Mouse (Mus musculus) spleen, adult 2 months (tissue): ENCODE measurements around the gene Zfp296. TPM values are rescaled to one million over a fixed set of nuclear protein-coding genes. Genes with fewer than 3 reads are reported as not detected.
A peak's percentile ranks its signal among the peaks of the same experiment; 100 is the strongest.
"Not testable (repeated sequence)": the region's sequence is repeated elsewhere in the genome, so short reads cannot be mapped to it uniquely, and the experiment has no call there.

Source experiments
- DNase-seq, 2 experiments: peaks; one replicate each; pipeline versions ENCODE4 v3.0.0 to v3.0.0-alpha.2; 2012 to 2021; ENCODE audit warnings: low spot score in 2 of 2, low read depth in 1 of 2
- H3K27ac ChIP-seq: fragments of 200-500 bp; 2 replicates; pipeline ENCODE4 v1.5.1; 2012; ENCODE audit warnings: low read length, inconsistent platforms; ENCODE audit not compliant: insufficient read depth
- H3K27me3 ChIP-seq: fragments of 200-500 bp; 2 replicates; pipeline ENCODE4 v1.6.1; 2012; ENCODE audit warnings: mild to moderate bottlenecking, moderate library complexity, low read length, inconsistent platforms; ENCODE audit not compliant: control insufficient read depth, insufficient read depth
- H3K36me3 ChIP-seq: fragments of 200-500 bp; 2 replicates; pipeline ENCODE4 v1.6.1; 2012; ENCODE audit warnings: mild to moderate bottlenecking, low read length, inconsistent platforms; ENCODE audit not compliant: control insufficient read depth, insufficient read depth
- H3K4me1 ChIP-seq: fragments of 200-500 bp; 2 replicates; pipeline ENCODE4 v1.6.1; 2011; ENCODE audit warnings: inconsistent platforms; ENCODE audit not compliant: control insufficient read depth, insufficient read depth, insufficient read length
- H3K4me3 ChIP-seq: fragments of 200-500 bp; 2 replicates; pipeline ENCODE4 v1.5.1; 2011; ENCODE audit warnings: mild to moderate bottlenecking, inconsistent platforms; ENCODE audit not compliant: insufficient read depth, insufficient read length; ENCODE audit errors: extremely low read depth
- CTCF ChIP-seq: fragments of 200-500 bp; IDR thresholded peaks from 2 replicates; pipeline ENCODE4 v1.5.1; 2011; ENCODE audit warnings: mild to moderate bottlenecking, inconsistent platforms; ENCODE audit not compliant: insufficient read depth, insufficient read length, insufficient replicate concordance; ENCODE audit errors: extremely low read depth
- POLR2A ChIP-seq: fragments of 200-500 bp; IDR thresholded peaks from 2 replicates; pipeline ENCODE4 v1.6.1; 2011; ENCODE audit warnings: low read depth, low read length, inconsistent platforms
- WGBS: fragments of 180-500 bp; shearing (Covaris S2); methylation state at CpG from one replicate; pipeline ENCODE4 v1.1.7; 2018; 5-methylcytosine and 5-hydroxymethylcytosine counted together
- polyA plus RNA-seq: library from polyadenylated mRNA; depleted of rRNA; stranded (reverse); fragments of >200 nt; gene quantifications from 2 replicates; pipeline ENCODE4 v1.2.3, GENCODE M21; 2012

The Zfp296 gene
- polyA plus RNA-seq, 1 experiment: 20.9 TPM

DNA sequence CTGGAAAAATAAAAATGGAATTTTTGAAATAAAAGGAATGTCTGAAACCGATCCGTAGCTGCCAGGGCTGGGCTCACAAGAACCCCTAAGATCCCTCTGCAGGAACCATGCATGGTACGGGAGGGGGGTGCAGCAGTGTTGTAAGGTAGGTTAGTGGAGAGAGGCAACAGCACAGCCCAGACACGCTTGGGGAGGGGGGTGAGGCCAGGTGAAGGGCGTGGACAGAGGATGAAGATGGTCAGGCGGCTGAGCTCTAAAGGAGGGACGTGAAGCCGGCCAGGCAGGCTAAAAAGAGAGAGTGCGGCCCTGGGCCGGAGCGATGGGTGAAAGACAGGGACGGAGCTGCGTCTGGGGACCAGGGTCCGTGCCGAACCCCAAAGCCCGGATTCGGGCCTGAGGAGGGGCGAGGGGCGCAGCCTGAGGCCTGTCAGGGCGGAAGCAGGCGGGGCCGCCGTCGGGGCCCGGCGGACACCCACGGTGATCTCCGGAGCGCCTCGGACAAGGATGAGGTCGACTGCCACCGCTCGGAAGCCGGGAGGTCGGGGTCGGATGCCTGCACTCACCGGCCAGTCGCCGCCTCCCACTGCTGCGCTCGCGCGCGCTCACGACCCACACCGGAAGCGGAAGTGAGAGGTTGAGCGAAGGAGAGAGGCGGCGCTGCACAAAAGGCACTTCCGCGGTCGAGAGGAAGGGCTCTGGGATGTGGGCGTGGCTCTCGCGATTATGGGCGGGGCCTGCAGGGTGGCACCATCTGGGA, 26.9 kb downstream of the Zfp296 start, which contains the start of gene Clasrp:
Gene Clasrp (minus strand): TSS at position 638 of the 757 bp plus-strand sequence.
- Histone ChIP-seq H3K36me3 (peaks cover 15% of the 10 kb centered on the region), H3K4me1 (peaks cover 3% of the 10 kb centered on the region; the same call in 1 of the 2 replicates), H3K4me3 (peak within 1 kb of the TSS; percentile 80), H3K27ac (peak within 1 kb of the TSS; percentile 69), H3K27me3 (no peaks in the 10 kb centered on the region)
- peak; percentile 86 to 98 for DNase-seq
- TF ChIP-seq CTCF (no peak), POLR2A (peak; percentile 82)
- under 1% methylated on average over 57 of the region's 57 CpGs for WGBS

DNA sequence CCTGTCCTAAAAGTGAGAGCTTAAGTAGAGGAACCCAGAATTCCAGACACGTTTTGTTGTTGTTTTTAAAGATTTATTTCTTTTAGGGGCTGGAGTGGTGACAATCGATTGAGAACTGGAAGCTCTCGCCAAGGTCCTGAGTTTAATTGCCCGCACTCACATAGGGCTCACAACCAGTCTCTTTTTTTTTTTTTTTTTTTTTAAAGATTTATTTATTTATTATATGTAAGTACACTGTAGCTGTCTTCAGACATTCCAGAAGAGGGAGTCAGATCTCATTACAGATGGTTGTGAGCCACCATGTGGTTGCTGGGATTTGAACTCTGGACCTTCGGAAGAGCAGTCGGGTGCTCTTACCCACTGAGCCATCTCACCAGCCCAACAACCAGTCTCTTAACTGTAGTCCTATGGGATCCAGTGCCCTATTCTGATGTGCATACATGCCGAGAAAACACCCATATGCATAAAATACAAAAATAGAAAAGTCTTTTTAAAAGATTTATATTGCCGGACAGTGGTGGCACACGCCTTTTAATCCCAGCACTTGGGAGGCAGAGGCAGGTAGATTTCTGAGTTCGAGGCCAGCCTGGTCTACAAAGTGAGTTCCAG, 27.6 kb downstream of the Zfp296 start:
- peaks cover 17% of the 10 kb centered on the region for H3K36me3 ChIP-seq
- not testable (repeated sequence) for DNase-seq, H3K4me3 ChIP-seq, H3K4me1 ChIP-seq, H3K27me3 ChIP-seq, H3K27ac ChIP-seq
- 56% methylated on average over 10 of the region's 10 CpGs for WGBS

DNA sequence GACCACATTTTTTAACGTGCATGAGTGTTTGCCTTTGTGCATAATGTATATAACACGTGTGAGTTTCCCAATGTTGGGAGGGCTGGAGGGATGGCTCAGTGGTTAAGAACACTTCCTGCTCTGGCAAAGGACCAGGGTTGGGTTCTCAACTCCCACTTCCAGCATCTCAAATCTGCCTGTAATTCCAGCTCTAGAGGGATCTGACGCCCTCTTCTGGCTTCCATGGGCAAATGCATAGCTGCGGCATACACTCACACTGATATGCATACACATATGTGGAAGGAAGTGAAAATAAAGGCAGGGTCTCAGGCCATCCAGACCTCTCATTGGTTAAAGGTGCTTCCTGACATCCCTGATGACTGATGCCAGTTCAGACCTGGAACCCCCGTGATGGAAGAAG, 30.2 kb downstream of the Zfp296 start:
- DNase-seq: no peak
- WGBS: 89% methylated on average over 5 of the region's 5 CpGs

DNA sequence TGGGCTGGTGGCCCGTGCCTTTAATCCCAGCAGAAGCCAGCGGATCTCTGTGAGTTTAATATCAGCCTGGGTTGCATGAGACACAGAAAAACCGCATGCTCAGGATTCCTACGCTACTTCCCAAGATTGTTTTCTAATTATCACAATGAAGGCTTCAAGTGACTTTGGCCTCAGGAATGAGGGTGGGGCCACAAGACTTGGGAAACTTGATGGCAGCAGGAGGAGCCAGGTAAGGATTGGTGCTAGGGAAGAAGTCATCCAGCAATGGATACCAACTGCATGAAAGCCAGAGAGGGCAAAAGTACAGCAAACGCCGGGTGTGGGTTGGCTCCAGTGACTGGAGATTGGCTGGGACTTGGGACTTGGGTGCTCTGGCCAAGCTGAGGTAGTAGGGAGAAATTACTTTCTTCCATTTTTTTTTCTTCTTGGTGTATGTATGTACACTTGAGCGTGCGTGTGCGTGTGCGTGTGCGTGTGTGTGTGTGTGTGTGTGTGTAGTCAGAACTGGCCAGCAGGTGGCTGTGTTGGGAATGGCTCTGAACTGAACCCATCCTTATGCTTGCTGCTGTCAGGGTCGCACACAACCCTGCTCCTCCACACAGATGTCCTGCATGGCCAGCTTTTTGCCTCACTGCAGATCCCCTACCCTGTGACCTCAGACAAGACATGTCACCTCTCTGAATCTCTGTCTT, 32.7 kb downstream of the Zfp296 start:
- H3K36me3 ChIP-seq: peaks cover 42% of the 10 kb centered on the region
- 96% methylated on average over 12 of the region's 12 CpGs for WGBS

More for the DNA sequence above, 30.2 kb downstream of the Zfp296 start:
- no peak overlapping the region for H3K27ac ChIP-seq
- no peak overlapping the region for H3K4me3 ChIP-seq
- peaks cover 32% of the 10 kb centered on the region for H3K36me3 ChIP-seq
- H3K27me3 ChIP-seq: no peaks in the 10 kb centered on the region
- TF ChIP-seq CTCF (no peak), POLR2A (no peak)
- H3K4me1 ChIP-seq: 0 out of 2 replicates have a peak, but pooled peaks cover 3% of the 10 kb centered on the region

DNA sequence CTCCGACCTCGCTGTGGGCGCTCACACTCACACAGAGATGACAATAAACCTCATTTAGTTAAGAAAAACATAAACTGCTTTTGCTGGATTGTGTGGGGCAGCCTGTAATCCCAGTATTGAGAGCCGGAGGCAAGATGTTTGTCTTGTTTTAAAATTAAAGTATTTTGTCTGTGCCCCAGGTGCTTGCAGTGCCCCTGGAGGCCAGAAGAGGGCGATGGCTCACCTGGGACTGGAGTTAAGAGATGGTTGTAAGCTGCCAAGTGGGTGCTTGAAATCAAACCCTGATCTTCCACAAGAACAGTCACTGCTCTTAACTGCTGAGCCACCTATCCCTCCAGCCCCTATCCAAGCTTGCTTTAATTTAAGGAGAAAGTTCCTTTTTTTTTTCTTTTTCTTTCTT, 33.9 kb downstream of the Zfp296 start:
- H3K4me3 ChIP-seq: no peak overlapping the region
- no peak overlapping the region for H3K27ac ChIP-seq
- peaks cover 5% of the 10 kb centered on the region; the same call in 1 of the 2 replicates for H3K4me1 ChIP-seq
- WGBS: 85% methylated on average over 5 of the region's 5 CpGs
- no peak for DNase-seq
- no peaks in the 10 kb centered on the region for H3K27me3 ChIP-seq
- TF ChIP-seq POLR2A (no peak), CTCF (no peak)
- H3K36me3 ChIP-seq: peaks cover 44% of the 10 kb centered on the region

More for the DNA sequence above, 32.7 kb downstream of the Zfp296 start:
- TF ChIP-seq POLR2A: no peak
- no peak for TF ChIP-seq CTCF
- no peak overlapping the region for H3K27ac ChIP-seq
- H3K4me3 ChIP-seq: no peak overlapping the region
- DNase-seq: no peak
- H3K27me3 ChIP-seq: no peaks in the 10 kb centered on the region
- no peaks in the 10 kb centered on the region for H3K4me1 ChIP-seq

- 45% methylated on average over 12 of the region's 12 CpGs for WGBS
- peak overlapping the region; percentile 80 for H3K27ac ChIP-seq
- no peak overlapping the region for H3K4me3 ChIP-seq
- TF ChIP-seq POLR2A: no peak
- no peak for TF ChIP-seq CTCF
- peaks cover 57% of the 10 kb centered on the region for H3K36me3 ChIP-seq
- H3K27me3 ChIP-seq: no peaks in the 10 kb centered on the region
- peaks cover 9% of the 10 kb centered on the region for H3K4me1 ChIP-seq
- DNase-seq: peak; percentile 45 to 58
Observed at GRCm38 (mm10) chr7:19615036-19615577, 38.0 kb downstream of the Zfp296 start.
